Mouse (Mus musculus) induced T-regulatory cell, adult 2 months (primary cell): ENCODE data around the gene Arhgap42.

Source experiments
- DNase-seq: peaks from one replicate; pipeline ENCODE4 v3.0.0-alpha.2; 2012; ENCODE audit warnings: low read depth

Arhgap42 gene

GRCm38 (mm10) chr9:9208205-9208604 lies 30.7 kb downstream of the Arhgap42 start:
- DNase-seq = no peak

- no peak for DNase-seq
Measured at GRCm38 (mm10) chr9:9207251-9207650, 31.6 kb downstream of the Arhgap42 start.

GRCm38 (mm10) chr9:9200827-9201388 lies 38.0 kb downstream of the Arhgap42 start:
- no peak for DNase-seq

DNA sequence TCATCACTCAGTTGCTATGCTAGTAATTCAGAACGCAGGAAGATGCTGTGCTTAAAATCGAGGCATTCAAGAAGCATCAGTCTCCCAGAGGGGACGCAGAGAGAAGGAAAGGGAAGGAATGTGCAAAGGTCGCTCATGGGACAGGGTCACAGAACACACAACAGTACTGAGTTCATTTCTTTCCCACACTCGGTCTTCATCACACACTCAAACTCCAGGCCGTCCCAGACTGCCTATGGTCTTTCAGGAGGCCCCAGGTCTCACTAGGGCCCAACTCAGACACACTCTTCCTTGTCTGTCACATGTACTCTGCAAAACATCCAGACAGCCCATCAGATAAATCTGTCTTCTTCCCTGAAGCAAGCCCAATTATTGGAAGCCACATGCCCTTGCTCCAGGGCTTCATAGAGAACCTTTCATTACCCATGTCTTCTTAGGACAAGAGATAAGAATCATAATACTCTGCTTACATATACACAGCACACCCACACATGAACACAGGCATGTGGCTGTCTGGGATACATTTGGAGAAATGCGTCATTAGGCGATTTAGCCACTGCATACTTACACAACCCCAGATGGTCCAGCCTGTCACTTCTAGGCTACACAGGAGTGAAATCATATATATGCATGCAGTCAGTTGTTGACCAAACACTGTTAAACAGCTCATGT lies 39.6 kb downstream of the Arhgap42 start:
- DNase-seq = no peak

DNA sequence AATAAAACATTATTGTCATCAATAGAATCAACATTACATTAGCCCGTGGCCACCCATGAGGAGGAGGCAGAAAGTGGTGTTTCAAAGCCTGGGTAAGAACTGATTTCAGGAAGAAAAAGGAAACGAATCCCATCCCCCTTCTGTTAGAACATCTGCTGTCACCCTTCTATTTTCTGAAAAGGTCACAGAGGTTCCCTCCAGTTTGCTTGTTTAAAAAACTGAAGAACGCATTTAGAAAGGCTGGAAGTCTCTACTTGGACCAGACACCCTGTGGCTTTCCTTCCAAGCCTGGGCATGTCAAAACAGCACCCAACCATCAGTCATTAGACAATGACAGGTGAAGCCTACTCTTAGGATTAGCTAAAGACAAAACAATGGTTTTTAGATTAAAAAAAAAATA lies 40.3 kb downstream of the Arhgap42 start:
- no peak for DNase-seq

DNA sequence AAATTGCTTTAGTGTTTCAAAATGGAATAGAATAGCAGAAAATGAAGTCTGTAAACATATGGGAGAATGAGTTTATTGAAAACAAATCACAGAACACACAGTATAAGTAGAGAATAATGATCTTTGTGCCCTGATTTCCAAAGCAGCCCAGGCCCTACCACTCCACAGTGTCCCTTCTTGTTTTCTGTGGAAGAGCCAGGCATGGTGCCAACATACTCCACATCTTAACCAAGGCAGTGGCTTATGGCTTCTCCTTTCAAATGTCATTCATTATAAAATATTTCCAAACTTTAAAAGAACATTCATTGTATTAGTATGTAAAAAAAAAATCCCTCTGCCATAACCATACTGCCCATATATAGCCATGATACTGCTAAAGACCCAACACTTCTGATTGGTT lies 42.9 kb downstream of the Arhgap42 start:
- no peak for DNase-seq

DNA sequence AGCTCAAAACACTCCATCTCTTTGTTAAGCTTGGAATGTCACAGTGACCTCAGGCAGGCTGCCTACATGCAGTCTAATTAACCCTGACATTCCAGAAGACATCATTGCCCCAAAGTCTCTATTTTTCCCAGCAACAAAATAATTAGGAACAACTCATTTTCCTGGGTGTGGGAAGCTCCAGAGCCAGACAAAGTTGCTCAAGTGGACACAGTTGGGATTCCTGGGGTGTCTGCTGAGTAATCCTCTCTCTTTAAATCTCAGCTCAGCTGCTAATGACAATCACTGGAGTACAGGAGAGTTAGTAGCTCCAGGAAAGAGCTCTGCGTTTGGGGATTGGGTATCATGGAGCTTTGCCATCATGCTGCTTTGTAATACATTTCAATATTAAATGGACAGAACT lies 44.4 kb downstream of the Arhgap42 start:
- no peak for DNase-seq

DNA sequence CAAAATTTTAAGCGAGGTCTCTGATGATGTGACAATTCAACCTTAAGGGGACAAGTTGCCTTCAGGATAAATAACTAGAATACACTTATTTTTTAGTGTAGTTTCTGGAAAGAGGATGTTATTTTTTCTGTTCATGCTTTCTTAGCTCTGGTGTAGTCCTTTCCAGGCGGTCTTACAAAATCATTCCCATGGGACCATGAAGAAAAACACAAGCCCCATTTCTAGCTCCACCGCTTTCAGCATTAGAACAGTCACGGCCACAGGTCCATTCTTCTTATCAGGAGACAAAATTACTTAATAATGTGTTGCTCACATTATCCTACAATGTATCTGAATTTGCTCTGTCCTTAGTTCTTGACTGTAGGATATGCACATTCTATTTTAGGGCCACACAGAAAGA lies 46.2 kb downstream of the Arhgap42 start:
- no peak for DNase-seq

GRCm38 (mm10) chr9:9190835-9191234 lies 48.1 kb downstream of the Arhgap42 start:
- DNase-seq = no peak

- DNase-seq = no peak
Measured at GRCm38 (mm10) chr9:9188167-9188566, 50.7 kb downstream of the Arhgap42 start.

DNA sequence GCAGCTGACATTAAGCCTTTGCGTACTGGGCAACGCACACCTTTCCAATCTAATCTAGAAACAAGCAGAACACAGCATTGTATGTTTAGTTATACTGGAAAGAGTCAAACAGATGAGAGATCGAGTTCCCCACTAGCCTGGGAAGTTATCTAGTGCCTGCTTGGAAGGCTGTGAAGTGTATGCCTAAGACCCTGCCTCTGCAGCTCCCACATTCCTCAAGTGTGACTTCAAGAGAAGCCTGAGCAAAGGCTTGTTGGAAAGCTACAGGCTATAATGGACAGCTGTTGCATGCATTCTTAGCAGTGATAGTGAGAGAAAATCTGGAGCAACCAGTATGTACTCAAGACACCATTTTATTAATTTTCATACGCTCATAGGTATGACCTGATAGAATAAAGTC lies 61.2 kb downstream of the Arhgap42 start:
- DNase-seq = no peak

GRCm38 (mm10) chr9:9174924-9175323 lies 64.0 kb downstream of the Arhgap42 start:
- no peak for DNase-seq

GRCm38 (mm10) chr9:9174206-9174605 lies 64.7 kb downstream of the Arhgap42 start:
- DNase-seq = no peak

GRCm38 (mm10) chr9:9173091-9173490 lies 65.8 kb downstream of the Arhgap42 start:
- no peak for DNase-seq

- DNase-seq = no peak
Measured at GRCm38 (mm10) chr9:9171146-9171816, 67.6 kb downstream of the Arhgap42 start.

GRCm38 (mm10) chr9:9165641-9166063 lies 73.2 kb downstream of the Arhgap42 start:
- DNase-seq = no peak

- DNase-seq = no peak
Measured at GRCm38 (mm10) chr9:9160736-9161135, 78.2 kb downstream of the Arhgap42 start.

DNA sequence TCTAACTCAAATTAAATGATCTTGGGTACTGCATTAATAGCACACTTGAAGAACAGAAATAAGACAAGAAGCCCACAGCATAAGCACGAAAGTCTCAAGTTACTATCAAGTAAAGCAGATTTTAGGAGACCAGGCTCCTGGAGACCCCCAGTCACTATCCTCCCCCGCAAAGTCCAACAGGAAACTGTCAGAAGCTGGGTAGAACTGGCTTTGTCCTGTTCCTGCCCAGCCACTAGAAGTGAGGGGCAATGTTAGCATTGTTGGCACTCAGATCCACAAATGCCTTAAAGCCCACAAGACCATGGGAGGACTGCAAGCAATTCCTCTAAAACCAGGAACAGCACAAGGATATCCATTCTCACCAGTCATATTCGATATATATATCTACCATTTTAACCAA lies 80.7 kb downstream of the Arhgap42 start:
- no peak for DNase-seq

DNA sequence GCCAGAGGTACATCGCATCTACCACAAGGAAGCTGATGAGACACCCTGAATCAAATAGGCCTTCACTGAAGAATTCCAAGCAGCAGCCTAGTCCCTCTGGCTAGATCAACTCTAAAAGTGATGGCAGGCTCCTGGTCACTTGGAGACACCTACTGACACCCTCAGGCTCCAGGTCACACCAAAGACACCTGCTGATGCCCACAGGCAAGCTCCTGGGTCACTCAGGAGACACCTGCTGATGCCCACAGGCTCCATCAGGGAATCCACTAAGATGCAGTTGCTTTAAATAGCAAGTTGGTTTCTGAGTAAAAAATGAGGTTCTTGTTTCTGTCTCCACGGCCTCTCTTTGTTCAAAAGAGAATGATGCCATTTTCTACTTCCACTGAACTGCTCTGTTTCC lies 81.5 kb downstream of the Arhgap42 start:
- DNase-seq = no peak

- DNase-seq = no peak
Measured at GRCm38 (mm10) chr9:9154636-9155035, 84.3 kb downstream of the Arhgap42 start.

GRCm38 (mm10) chr9:9144301-9145121 lies 94.4 kb downstream of the Arhgap42 start:
- DNase-seq = no peak

DNA sequence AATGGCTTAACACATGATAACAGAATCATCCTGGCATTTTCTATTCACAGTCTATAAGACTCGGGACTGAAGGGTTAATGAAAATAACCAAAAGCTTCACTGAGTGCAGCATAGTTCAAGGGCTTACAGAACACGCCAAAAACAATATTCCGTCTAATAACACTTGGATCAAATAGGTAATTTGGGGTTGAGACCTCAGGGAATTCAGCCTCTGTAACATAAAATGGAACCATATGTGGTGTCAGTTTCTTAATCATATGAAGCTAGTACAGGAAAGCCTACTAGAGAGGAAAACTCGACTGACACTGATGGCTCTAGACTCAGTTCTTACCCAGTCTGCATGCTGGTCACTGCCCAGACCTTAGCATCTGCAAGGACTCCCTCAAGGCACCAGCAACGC lies 95.8 kb downstream of the Arhgap42 start:
- no peak for DNase-seq

DNA sequence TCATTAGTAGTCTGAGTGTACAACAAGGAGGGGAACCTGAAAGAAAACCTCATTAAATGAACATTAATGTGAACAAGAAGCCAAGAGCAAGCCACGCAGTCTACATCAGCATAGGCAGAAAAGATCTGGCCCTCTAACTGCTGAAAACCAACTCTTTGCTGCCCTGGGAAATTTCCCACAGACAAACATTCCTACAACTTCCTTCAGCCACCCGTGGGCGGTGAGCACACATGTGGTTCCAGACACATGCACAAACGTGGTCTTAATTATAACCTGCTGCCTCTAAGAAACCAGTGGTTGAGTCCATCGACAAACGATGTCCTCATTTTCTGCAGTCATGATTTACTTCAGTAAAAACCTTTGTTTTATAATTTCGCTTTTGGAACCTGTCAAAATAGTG lies 96.3 kb downstream of the Arhgap42 start:
- DNase-seq = no peak
